9 mouse cellular contexts compared by ENCODE assay signal in genomic region chr13:15466496-15466895, GRCm38 (mm10). TPM values are rescaled to one million over a fixed set of nuclear protein-coding genes. Genes with fewer than 3 reads are reported as not detected.
A peak's percentile ranks its signal among the peaks of the same experiment; 100 is the strongest.
DNase-seq lines count a peak whose midpoint lies in the region; ATAC-seq and TF ChIP-seq lines count a peak whose summit lies in the region.
"Had no signal": no experiment of that assay in that cellular context is flagged by ENCODE, and none has a peak within 500 bp of the region (broad histone marks: within the 10 kb centered on the region; RNA-seq: fewer than 3 reads in every experiment).

No protein-coding gene starts in this region.

- 0 out of 2 replicates have a peak overlapping the region, but pooled peaks have one; percentile 13 for H3K4me3 ChIP-seq in hindbrain, embryonic 13.5 days
- peak overlapping the region; percentile 25 for H3K4me3 ChIP-seq in midbrain, embryonic 14.5 days (replicated peaks; ENCODE audit: low read depth, low read length)

- peaks cover 45% of the 10 kb centered on the region for H3K4me1 ChIP-seq in hindbrain, embryonic 13.5 days (replicated peaks)
- H3K4me1 ChIP-seq in midbrain, embryonic 14.5 days (ENCODE audit: control insufficient read depth, insufficient read depth, low read length): peaks cover 32% of the 10 kb centered on the region

- no peaks in the 10 kb centered on the region for H3K9me3 ChIP-seq in hindbrain, embryonic 13.5 days
- no peaks in the 10 kb centered on the region for H3K9me3 ChIP-seq in midbrain, embryonic 14.5 days (ENCODE audit: control insufficient read depth, low read length)

- no peak overlapping the region for H3K9ac ChIP-seq in hindbrain, embryonic 13.5 days
- H3K9ac ChIP-seq in midbrain, embryonic 14.5 days (replicated peaks; ENCODE audit: low read length): peak overlapping the region; percentile 21; the same call in 1 of the 2 replicates

- peaks cover 33% of the 10 kb centered on the region for H3K27me3 ChIP-seq in hindbrain, embryonic 13.5 days
- H3K27me3 ChIP-seq in midbrain, embryonic 14.5 days (ENCODE audit: control insufficient read depth, insufficient read depth, low read length): peaks cover 9% of the 10 kb centered on the region; the same call in 1 of the 2 replicates

- peak; percentile 34 for DNase-seq in embryo, embryonic 11 days
- no peak for DNase-seq in embryo, embryonic 9.5 days (ENCODE audit: extremely low spot score)
- peak; percentile 70 for DNase-seq in brain, embryonic 14.5 days (ENCODE audit: low read depth)
- DNase-seq in midbrain, embryonic 14.5 days: no peak
- DNase-seq in kidney, adult 8-10 months: no peak
- no peak for DNase-seq in right cerebral cortex, adult 2 months (ENCODE audit: low spot score in 2 of 2)
- DNase-seq: right cerebral cortex, postnatal 14 days had no signal

- ATAC-seq in hindbrain, embryonic 13.5 days (ENCODE audit: low FRiP score): no peak
- ATAC-seq in midbrain, embryonic 14.5 days (ENCODE audit: low FRiP score, low TSS enrichment): no peak
- ATAC-seq in activated CD4-positive, CD25-positive, alpha-beta regulatory T cell, adult 4 months: no peak

- TF ChIP-seq POLR2A in brain, embryonic 14.5 days (IDR thresholded peaks at IDR 0.05; ENCODE audit: borderline replicate concordance, extremely low read depth, insufficient read depth, insufficient read length, poor library complexity, severe bottlenecking): no peak

- WGBS in hindbrain, embryonic 13.5 days: 20% methylated on average over 6 of the region's 6 CpGs
- WGBS in midbrain, embryonic 14.5 days: 8% methylated on average over 6 of the region's 6 CpGs

- no peak overlapping the region for H3K27ac ChIP-seq in hindbrain, embryonic 13.5 days
- no peak overlapping the region for H3K27ac ChIP-seq in midbrain, embryonic 14.5 days (replicated peaks; ENCODE audit: low read depth, low read length)

- no peaks in the 10 kb centered on the region for H3K36me3 ChIP-seq in hindbrain, embryonic 13.5 days
- no peaks in the 10 kb centered on the region for H3K36me3 ChIP-seq in midbrain, embryonic 14.5 days (ENCODE audit: control insufficient read depth, insufficient read depth, low read length)

- no peak for TF ChIP-seq CTCF in brain, embryonic 14.5 days (IDR thresholded peaks at IDR 0.05; ENCODE audit: borderline replicate concordance, extremely low read depth, insufficient read depth, insufficient read length)

- H3K4me2 ChIP-seq in hindbrain, embryonic 13.5 days: peak overlapping the region; percentile 94
- H3K4me2 ChIP-seq in midbrain, embryonic 14.5 days (ENCODE audit: low read length): peak overlapping the region; percentile 80

RNA-seq across cellular contexts. Expression of gene Gli3, which starts 3.5 kb away (rescaled TPM):
- polyA plus RNA-seq in brain, embryonic 14.5 days (2012; rRNA removed): 10.3 and 12.5 TPM in 2 replicates
- polyA plus RNA-seq in hindbrain, embryonic 13.5 days (2015; fragmentation: Nextera tagmentation; extraction: Ambion mirVana): 7.4 and 7.9 TPM in 2 replicates
- 8.5 and 14.1 TPM in 2 replicates for polyA plus RNA-seq in midbrain, embryonic 14.5 days (2014; fragmentation: Nextera tagmentation; extraction: Ambion mirVana)
- not detected for polyA plus RNA-seq in activated CD4-positive, CD25-positive, alpha-beta regulatory T cell, adult 4 months (2017; shearing (Covaris generic))

Comparison
In these comparisons a context has a peak if more than half of its experiments do, and no peak if none do; other contexts are left out.
1. DNase-seq: peak in embryo, embryonic 11 days (single experiment) and brain, embryonic 14.5 days (single experiment); none in embryo, embryonic 9.5 days (single experiment), midbrain, embryonic 14.5 days (single experiment), kidney, adult 8-10 months (0 of 2) and right cerebral cortex, adult 2 months (0 of 2).